Mouse (Mus musculus): ENCODE measurements at regions not wholly inside any gene's neighbourhood (a gene's known extent, or its start where the extent isn't known, plus 50 kb on each side); places are given as distances from the start of the nearest gene placed in this dataset.
"Not testable (repeated sequence)": the region's sequence is repeated elsewhere in the genome, so short reads cannot be mapped to it uniquely, and the experiment has no call there.

DNA sequence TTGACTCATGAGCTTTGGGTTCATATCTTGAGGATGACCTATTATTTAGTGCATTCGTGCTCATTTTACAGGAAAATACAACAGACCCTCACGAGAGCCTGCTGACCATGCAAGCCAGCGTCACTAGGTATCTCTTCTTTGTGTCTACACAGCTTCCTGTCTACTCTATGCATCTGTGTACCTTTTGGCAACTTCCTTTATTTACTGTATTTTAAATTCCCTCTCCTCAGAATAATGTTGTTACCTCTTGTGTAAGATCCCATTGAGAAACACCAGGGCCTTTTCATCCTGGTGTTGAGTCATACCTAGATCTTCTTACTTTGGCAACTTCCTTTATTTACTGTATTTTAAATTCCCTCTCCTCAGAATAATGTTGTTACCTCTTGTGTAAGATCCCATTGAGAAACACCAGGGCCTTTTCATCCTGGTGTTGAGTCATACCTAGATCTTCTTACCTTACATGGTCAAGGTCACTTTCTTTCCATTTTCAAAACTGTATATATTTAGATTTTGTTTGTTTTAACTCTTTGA lies 639.1 kb upstream of the Rorb start:
- DNase-seq: not testable (repeated sequence)

DNA sequence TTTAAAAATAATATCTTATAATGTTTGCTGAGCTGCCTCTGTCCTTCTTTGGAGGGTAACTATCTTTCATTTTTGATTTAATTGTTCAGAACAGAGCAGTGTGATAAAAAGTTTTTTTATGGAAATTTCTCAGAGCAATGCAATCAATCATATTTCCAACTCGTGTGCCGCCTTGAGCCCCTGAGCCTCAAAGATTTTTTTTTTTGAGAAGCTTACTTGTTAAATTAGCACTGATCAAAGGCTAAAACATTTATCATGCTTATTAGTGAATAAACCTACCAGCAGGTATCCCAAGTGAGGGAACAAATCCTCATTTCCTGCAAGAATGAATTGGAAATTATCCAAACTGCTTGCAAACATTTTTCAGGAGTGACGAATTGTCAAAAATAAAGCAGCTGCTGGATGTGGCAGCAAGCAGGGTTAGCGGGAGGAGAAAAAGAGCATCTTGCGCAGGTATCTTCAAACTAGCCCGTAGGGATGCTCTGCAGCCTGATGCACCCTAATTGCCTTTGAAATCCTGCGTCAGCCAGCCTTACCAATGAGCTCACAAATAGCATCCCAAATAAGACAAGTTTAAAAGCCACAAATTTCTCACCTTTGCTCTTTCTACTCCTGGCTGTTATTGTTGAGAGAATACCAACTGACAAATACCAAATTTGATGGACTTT lies 637.0 kb upstream of the Rorb start:
- no peak for DNase-seq

DNA sequence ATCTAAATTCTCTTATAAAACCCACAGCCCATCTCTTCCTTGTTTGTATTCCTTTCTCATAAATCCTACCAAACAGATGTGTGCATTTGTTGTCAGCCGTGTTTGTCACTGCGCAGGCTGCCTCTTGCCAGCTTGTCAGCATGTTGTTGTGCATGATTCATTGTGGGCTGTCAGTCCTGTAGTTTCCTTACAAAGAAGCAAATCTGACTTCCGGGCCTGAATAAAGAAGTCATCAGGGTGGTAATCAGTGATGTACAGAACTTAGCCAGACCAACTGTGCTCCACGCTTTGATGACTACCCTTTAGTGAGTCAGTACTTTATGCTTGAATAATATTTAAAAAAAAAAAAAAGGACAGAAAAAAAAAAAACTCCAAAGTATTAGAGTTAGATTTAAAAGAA lies 608.9 kb upstream of the Rorb start:
- DNase-seq: no peak

All from heart, postnatal 4 days (tissue).